Mouse (Mus musculus): Measurements from ENCODE around the gene Ugt1a8.

GRCm38 (mm10) chr1:88248658-88249057 is 161.0 kb downstream of the Ugt1a8 start:
- TF ChIP-seq POLR2A (IDR thresholded peaks at IDR 0.05; ENCODE audit: insufficient read depth, low read depth, low read length) (no peak), EP300 (IDR thresholded peaks at IDR 0.05; ENCODE audit: insufficient read depth, low read depth, low read length) (no peak), CTCF (IDR thresholded peaks at IDR 0.05) (no peak)
